Mouse (Mus musculus) megakaryocyte, embryonic 14.5 days (primary cell): ENCODE results near the gene Srsf5.

Experiments
- FLI1 ChIP-seq: IDR thresholded peaks from 2 replicates; pipeline ENCODE4 v1.6.1; 2012; ENCODE audit warnings: low read length, inconsistent platforms, mixed read lengths
- GATA1 ChIP-seq: IDR thresholded peaks from 3 replicates; pipeline ENCODE4 v1.6.1; 2012; ENCODE audit warnings: mixed read lengths, low read length, inconsistent platforms, borderline replicate concordance

- TF ChIP-seq GATA1 (no peak), FLI1 (no peak)
These were observed 7.8 kb upstream of the Srsf5 start for GRCm38 (mm10) chr12:80937331-80938029.
